Mouse (Mus musculus) embryonic facial prominence, embryonic 13.5 days (tissue): ENCODE measurements around the gene Mif4gd. TPM values are rescaled to one million over a fixed set of nuclear protein-coding genes. Genes with fewer than 3 reads are reported as not detected.
A peak's percentile ranks its signal among the peaks of the same experiment; 100 is the strongest.

Source experiments
- ATAC-seq: fragments of 200-750 bp; cut with Nextera tagmentation; 2 replicates; pipeline ENCODE4 v1.8.0; 2017; ENCODE audit warnings: low read depth; ENCODE audit not compliant: insufficient number of reproducible peaks, insufficient read depth, low FRiP score, low TSS enrichment
- H3K27ac ChIP-seq: fragments of 300-500 bp; sonication (generic); 2 replicates; pipeline ENCODE4 v1.5.1; 2015; ENCODE audit warnings: moderate library complexity, mild to moderate bottlenecking, inconsistent platforms
- H3K27me3 ChIP-seq: fragments of 300-500 bp; sonication (generic); 2 replicates; pipeline ENCODE4 v1.6.1; 2015; ENCODE audit warnings: mild to moderate bottlenecking, inconsistent platforms
- H3K36me3 ChIP-seq: fragments of 300-500 bp; sonication (generic); 2 replicates; pipeline ENCODE4 v1.6.1; 2015; ENCODE audit warnings: mild to moderate bottlenecking, inconsistent platforms
- H3K4me1 ChIP-seq: fragments of 300-500 bp; sonication (generic); 2 replicates; pipeline ENCODE4 v1.6.1; 2015; ENCODE audit warnings: inconsistent platforms
- H3K4me2 ChIP-seq: fragments of 300-500 bp; sonication (generic); 2 replicates; pipeline ENCODE4 v1.6.1; 2015; ENCODE audit warnings: moderate library complexity, mild to moderate bottlenecking, inconsistent platforms
- H3K4me3 ChIP-seq: fragments of 300-500 bp; sonication (generic); 2 replicates; pipeline ENCODE4 v1.5.1; 2015; ENCODE audit warnings: mild to moderate bottlenecking, inconsistent platforms
- H3K9ac ChIP-seq: fragments of 300-500 bp; sonication (generic); 2 replicates; pipeline ENCODE4 v1.6.1; 2015; ENCODE audit warnings: mild to moderate bottlenecking, inconsistent platforms
- H3K9me3 ChIP-seq: fragments of 300-500 bp; sonication (generic); 2 replicates; pipeline ENCODE4 v1.6.1; 2016; ENCODE audit warnings: inconsistent platforms
- WGBS: fragments of 180-500 bp; shearing (Covaris S2); methylation state at CpG from one replicate; pipeline ENCODE4 v1.1.7; 2015; ENCODE audit warnings: mixed read lengths; 5-methylcytosine and 5-hydroxymethylcytosine counted together
- polyA plus RNA-seq: library from polyadenylated mRNA; unstranded; fragments of >200 nt; fragmentation: Nextera tagmentation; extraction: Ambion mirVana; gene quantifications from 2 replicates; pipeline ENCODE4 v1.2.1, GENCODE M21; 2015

The Mif4gd gene
- polyA plus RNA-seq, 1 experiment from 2014 or later, result 20.2 TPM

GRCm38 (mm10) chr11:115611173-115611572, 1.6 kb downstream of the Mif4gd start:
- H3K36me3 ChIP-seq, result peaks cover 55% of the 10 kb centered on the region
- no peaks in the 10 kb centered on the region for H3K9me3 ChIP-seq
- H3K27ac ChIP-seq, result no peak overlapping the region
- no peak overlapping the region for H3K4me3 ChIP-seq
- 66% methylated on average over 6 of the region's 6 CpGs for WGBS
- peaks cover 15% of the 10 kb centered on the region for H3K4me1 ChIP-seq
- no peaks in the 10 kb centered on the region for H3K27me3 ChIP-seq
- no peak for ATAC-seq
- peak overlapping the region; percentile 81; the same call in 1 of the 2 replicates for H3K9ac ChIP-seq
- peak overlapping the region; percentile 78; the same call in 1 of the 2 replicates for H3K4me2 ChIP-seq

GRCm38 (mm10) chr11:115609576-115609975, 3.2 kb downstream of the Mif4gd start:
- Histone ChIP-seq H3K4me3 (no peak overlapping the region), H3K27ac (no peak overlapping the region), H3K27me3 (no peaks in the 10 kb centered on the region), H3K9me3 (no peaks in the 10 kb centered on the region), H3K36me3 (peaks cover 48% of the 10 kb centered on the region), H3K4me2 (no peak overlapping the region), H3K4me1 (peaks cover 24% of the 10 kb centered on the region), H3K9ac (no peak overlapping the region)
- 74% methylated on average over 3 of the region's 3 CpGs for WGBS
- no peak for ATAC-seq

DNA sequence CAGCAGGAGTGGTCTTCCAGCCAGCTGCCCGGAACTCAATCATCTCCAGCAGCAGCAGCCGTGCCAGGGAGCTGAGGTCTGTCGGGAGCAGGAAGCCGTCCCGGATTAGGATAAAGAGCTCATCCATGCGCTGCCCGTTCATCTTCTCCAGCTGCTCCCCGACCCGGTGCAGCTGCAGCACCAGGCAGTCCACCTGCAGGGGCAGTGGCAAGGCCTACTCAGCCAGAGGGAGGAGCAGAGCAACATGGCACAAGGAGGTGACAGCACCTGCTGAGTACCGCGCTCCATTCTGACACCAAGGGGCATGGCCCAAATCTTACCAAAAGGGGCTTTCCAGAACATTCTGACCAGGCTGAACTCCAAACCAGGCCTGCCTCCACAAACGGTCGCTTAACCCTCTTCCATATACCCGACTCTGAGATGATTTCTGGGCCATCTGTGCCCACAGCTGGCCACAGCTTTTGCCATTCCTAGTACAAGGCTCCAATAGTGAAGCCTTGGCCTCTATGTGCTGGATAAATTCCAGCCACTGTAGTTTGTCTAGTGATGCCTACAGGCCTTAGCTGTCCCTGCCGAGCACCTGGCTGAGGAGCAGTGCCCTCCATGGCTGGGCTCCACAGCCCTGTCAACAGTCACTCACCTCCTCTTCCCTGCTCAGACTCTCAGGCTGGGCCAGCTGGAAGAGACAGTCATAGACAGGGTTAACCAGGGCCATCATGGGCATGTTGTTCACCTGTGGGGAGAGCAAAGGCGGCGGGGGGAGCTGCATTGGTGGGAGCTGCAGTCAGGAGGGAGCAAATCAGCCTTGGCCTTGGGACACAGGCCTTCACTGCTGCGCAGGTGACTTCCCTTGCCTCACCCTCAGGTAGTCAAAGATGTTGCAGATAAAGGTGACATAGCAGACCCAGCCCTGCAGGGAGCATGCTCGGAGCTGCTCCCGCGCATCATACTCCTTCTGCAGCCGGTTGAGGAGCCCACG, 4.1 kb downstream of the Mif4gd start:
- WGBS, result 83% methylated on average over 23 of the region's 23 CpGs
- H3K9me3 ChIP-seq, result no peaks in the 10 kb centered on the region
- no peak overlapping the region for H3K9ac ChIP-seq
- H3K4me2 ChIP-seq, result no peak overlapping the region
- no peaks in the 10 kb centered on the region for H3K27me3 ChIP-seq
- peaks cover 46% of the 10 kb centered on the region for H3K36me3 ChIP-seq
- no peak overlapping the region for H3K27ac ChIP-seq
- peaks cover 23% of the 10 kb centered on the region for H3K4me1 ChIP-seq
- no peak for ATAC-seq
- H3K4me3 ChIP-seq, result no peak overlapping the region

- Histone ChIP-seq H3K9me3 (no peaks in the 10 kb centered on the region), H3K36me3 (peaks cover 46% of the 10 kb centered on the region), H3K27me3 (no peaks in the 10 kb centered on the region), H3K4me1 (peaks cover 27% of the 10 kb centered on the region), H3K4me3 (no peak overlapping the region), H3K9ac (no peak overlapping the region), H3K27ac (no peak overlapping the region), H3K4me2 (no peak overlapping the region)
- 94% methylated on average over 18 of the region's 18 CpGs for WGBS
- ATAC-seq, result no peak
These were observed 6.0 kb downstream of the Mif4gd start for GRCm38 (mm10) chr11:115606733-115607132.

GRCm38 (mm10) chr11:115604304-115604696, 8.5 kb downstream of the Mif4gd start:
- Histone ChIP-seq H3K4me1 (peaks cover 23% of the 10 kb centered on the region), H3K9ac (peak overlapping the region; percentile 85), H3K27ac (peak overlapping the region; percentile 81), H3K36me3 (peaks cover 54% of the 10 kb centered on the region), H3K27me3 (no peaks in the 10 kb centered on the region), H3K9me3 (no peaks in the 10 kb centered on the region), H3K4me2 (peak overlapping the region; percentile 90), H3K4me3 (peak overlapping the region; percentile 76)
- under 1% methylated on average over 26 of the region's 26 CpGs for WGBS
- no peak for ATAC-seq

DNA sequence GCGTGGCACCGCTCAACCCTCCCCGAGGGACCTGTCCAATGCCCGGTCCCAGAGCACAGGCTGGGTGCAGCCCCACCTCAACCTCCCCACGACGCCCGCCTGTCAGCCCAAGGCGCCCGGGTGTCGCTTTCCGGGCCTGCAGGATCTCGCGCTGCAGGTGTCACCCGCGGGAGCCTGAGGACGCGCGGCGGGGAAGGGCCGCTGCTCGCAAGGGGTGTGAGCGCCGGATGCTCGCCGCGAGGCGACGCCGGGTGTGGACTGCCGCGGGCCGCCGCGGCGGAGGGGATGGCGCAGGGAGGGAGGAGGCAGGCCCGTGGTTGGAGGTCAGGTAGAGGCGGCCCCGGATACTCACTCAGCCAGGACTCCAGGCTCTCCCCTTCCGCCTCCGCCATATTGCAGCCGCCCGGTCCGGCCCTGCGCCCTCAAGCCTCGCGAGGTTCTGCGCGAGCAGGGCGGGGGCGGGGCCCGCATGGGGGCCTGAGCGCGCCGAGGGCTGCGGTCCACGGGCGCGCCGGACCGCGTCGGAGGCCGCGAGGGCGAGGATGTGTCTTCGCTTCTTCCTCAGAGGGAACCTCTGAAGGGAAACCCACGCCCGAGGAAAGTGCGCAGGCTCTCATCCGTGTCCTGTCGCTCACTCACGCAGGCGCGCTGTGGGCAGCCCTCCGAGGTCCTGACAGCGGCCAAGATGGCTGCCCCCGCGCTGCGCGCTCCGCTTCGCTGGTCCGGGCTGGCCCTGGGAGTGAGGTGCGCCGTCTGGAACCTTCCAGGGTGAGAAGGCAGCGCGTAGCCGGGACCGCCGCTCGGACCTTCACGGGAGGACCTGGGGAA, 9.1 kb downstream of the Mif4gd start, which contains the start of the genes Mrps7 and Gga3:
TSS of gene Mrps7 (plus strand) at position 450 of the 828 bp plus-strand sequence.
TSS of gene Gga3 (minus strand) at position 576 of the 828 bp plus-strand sequence.
- peak within 1 kb of the TSS; percentile 81 for H3K27ac ChIP-seq
- under 1% methylated on average over 93 of the region's 93 CpGs for WGBS
- no peaks in the 10 kb centered on the region for H3K27me3 ChIP-seq
- H3K9ac ChIP-seq, result peak within 1 kb of the TSS; percentile 85
- H3K4me2 ChIP-seq, result peak within 1 kb of the TSS; percentile 90
- peaks cover 23% of the 10 kb centered on the region for H3K4me1 ChIP-seq
- H3K36me3 ChIP-seq, result peaks cover 53% of the 10 kb centered on the region
- no peaks in the 10 kb centered on the region for H3K9me3 ChIP-seq
- H3K4me3 ChIP-seq, result peak within 1 kb of the TSS; percentile 76
- peak; percentile 89 for ATAC-seq

GRCm38 (mm10) chr11:115603128-115603475, 9.7 kb downstream of the Mif4gd start:
- Histone ChIP-seq H3K9me3 (no peaks in the 10 kb centered on the region), H3K4me3 (peak overlapping the region; percentile 76), H3K4me1 (peaks cover 23% of the 10 kb centered on the region), H3K36me3 (peaks cover 53% of the 10 kb centered on the region), H3K4me2 (peak overlapping the region; percentile 90), H3K27ac (peak overlapping the region; percentile 81), H3K9ac (peak overlapping the region; percentile 85), H3K27me3 (no peaks in the 10 kb centered on the region)
- 7% methylated on average over 15 of the region's 15 CpGs for WGBS
- no peak; the same call in 1 of the 2 replicates for ATAC-seq

- Histone ChIP-seq H3K9ac (no peak overlapping the region), H3K36me3 (peaks cover 50% of the 10 kb centered on the region), H3K27ac (no peak overlapping the region), H3K4me1 (peaks cover 23% of the 10 kb centered on the region), H3K4me2 (no peak overlapping the region), H3K4me3 (no peak overlapping the region), H3K27me3 (no peaks in the 10 kb centered on the region), H3K9me3 (no peaks in the 10 kb centered on the region)
- 92% methylated on average over 4 of the region's 4 CpGs for WGBS
- ATAC-seq, result no peak
These were observed 11.6 kb downstream of the Mif4gd start for GRCm38 (mm10) chr11:115601174-115601573.

- no peak overlapping the region for H3K9ac ChIP-seq
- H3K4me2 ChIP-seq, result no peak overlapping the region
- peaks cover 49% of the 10 kb centered on the region for H3K36me3 ChIP-seq
- WGBS, result 95% methylated on average over 15 of the region's 15 CpGs
- H3K9me3 ChIP-seq, result no peaks in the 10 kb centered on the region
- H3K27ac ChIP-seq, result no peak overlapping the region
- ATAC-seq, result no peak
- H3K4me3 ChIP-seq, result no peak overlapping the region
- H3K4me1 ChIP-seq, result peaks cover 23% of the 10 kb centered on the region
- H3K27me3 ChIP-seq, result no peaks in the 10 kb centered on the region
These were observed 12.0 kb downstream of the Mif4gd start for GRCm38 (mm10) chr11:115600743-115601142.

DNA sequence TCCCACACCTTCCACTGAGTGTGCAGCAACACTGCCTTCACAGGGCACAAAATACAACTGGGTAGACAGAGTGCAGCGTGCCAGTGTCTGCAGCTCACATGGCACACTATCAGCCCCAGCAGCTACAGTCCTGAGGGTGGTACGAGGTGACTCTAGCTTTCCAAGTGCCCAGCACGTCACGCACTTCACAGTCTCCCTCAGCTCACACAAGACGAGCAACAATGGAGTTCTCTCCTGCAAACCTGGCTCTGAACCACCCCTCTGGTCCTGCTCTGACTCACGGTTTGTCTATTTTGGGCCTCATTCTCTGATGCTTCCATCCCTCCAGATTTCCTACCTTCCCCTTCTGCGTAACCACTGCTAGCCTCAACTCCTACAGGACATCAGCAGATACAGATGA, 13.0 kb downstream of the Mif4gd start:
- Histone ChIP-seq H3K27me3 (no peaks in the 10 kb centered on the region), H3K4me1 (peaks cover 16% of the 10 kb centered on the region), H3K4me2 (no peak overlapping the region), H3K36me3 (peaks cover 53% of the 10 kb centered on the region), H3K9me3 (no peaks in the 10 kb centered on the region), H3K27ac (no peak overlapping the region), H3K4me3 (no peak overlapping the region), H3K9ac (no peak overlapping the region)
- ATAC-seq, result no peak
- 94% methylated on average over 7 of the region's 7 CpGs for WGBS

DNA sequence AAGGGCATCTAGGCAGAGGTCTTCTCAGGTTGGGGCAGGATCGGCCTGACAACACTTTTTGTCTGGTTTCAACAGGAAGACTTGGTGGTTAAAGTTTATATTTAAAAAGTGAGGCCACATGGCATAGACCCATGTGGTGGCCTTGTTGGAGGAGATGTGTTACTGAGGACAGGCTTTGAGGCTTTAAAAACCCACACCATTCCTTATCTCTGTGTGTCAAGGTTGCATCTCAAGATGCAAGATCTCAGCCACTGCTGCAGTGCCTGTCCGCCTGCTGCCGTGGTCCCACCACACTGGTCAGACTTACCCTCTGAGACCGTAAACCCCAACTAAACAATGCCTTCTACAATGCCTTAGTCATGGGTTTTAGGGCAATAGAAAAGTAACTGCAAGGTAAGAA, 14.5 kb downstream of the Mif4gd start:
- no peak overlapping the region for H3K9ac ChIP-seq
- no peaks in the 10 kb centered on the region for H3K27me3 ChIP-seq
- 94% methylated on average over 4 of the region's 4 CpGs for WGBS
- no peak overlapping the region for H3K27ac ChIP-seq
- no peak overlapping the region for H3K4me2 ChIP-seq
- no peak overlapping the region for H3K4me3 ChIP-seq
- no peak for ATAC-seq
- H3K4me1 ChIP-seq, result peaks cover 14% of the 10 kb centered on the region
- H3K9me3 ChIP-seq, result no peaks in the 10 kb centered on the region
- H3K36me3 ChIP-seq, result peaks cover 67% of the 10 kb centered on the region
